Mouse (Mus musculus): ENCODE measurements around the gene Ntrk3. TPM values are rescaled to one million over a fixed set of nuclear protein-coding genes. Genes with fewer than 3 reads are reported as not detected.

Gene Ntrk3
- total RNA-seq, 2 experiments from 2014 or later = 1.1 to 1.5 TPM

DNA sequence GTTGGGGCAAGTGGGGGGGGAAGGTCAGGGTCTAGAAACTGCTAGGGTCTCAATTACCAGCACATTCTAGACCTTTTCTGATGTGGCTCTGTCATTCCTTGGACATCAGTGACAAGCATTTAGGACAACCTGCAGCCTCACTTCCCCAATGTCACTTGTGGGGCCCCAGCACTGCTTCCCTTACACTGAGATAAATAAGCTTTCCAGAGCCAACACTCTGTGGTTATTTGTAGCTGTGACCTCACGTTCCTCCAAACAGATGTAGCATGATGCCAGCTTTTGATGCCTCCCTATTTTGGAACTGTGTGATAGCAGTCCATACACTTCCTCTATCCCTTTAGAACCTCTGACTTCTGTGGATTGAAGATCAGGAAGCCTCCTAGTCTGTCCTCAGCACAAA is 278.8 kb downstream of the Ntrk3 start:
- TF ChIP-seq CTCF (IDR thresholded peaks at IDR 0.05) = no peak
- no peak overlapping the region for H3K27ac ChIP-seq
- intact Hi-C loops (cut with DNase I) = no loop called here
- DNase-seq = no peak
- H3K4me3 ChIP-seq = no peak overlapping the region

DNA sequence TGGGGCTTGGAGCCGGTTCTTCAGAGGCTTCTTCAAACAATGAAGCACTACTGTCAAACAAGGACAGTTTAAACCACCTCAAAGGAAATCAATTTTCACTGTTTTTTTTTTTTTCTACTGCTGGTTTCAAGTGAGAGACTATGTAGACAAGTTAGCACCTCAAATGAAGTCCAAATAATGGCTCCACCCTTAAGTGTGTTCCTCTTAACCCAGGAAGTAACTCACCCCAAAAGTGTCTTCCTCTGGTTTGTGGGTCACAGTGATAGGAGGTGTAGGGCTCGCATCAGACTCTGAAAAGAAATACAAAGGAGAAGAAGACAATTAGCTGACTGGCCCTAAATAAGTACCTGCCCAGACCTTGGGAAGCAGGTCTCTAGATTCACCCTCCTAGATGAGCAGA is 286.1 kb downstream of the Ntrk3 start:
- intact Hi-C loops (cut with DNase I) = no loop called here
- no peak for TF ChIP-seq CTCF (IDR thresholded peaks at IDR 0.05)
- no peak for DNase-seq

DNA sequence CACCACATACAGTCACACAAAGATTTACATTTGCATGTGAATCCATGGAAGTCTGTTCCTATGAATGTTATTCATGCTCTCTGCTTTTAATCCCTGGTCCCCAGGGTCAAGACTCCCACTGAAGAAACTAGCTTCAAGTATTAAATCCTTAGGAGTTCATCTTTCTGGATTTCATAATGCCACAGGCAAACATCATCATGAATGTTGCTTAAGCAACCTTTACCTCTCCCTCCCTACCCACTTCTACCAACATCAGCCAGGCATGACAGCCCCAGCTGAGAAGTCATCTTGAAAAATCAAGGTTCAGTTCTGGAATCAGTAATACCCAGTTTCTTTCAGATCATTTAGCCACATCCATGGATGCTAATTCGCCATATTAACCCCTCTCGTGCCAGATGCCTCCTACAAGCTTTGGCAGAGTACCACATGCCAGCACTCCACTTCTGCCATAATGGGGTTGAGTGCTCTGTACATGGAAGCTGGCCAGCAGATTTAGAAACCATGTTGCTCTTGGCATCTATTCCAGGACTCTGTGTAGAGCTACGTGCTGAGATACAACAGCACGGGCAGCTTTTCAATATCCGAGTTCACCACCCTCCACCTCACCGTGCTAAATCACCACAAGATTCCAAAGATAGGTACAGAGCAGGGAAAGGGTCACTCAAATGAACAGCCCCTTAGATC is 287.8 kb downstream of the Ntrk3 start:
- H3K27ac ChIP-seq = no peak overlapping the region
- intact Hi-C loops (cut with DNase I) = no loop called here
- no peak for TF ChIP-seq CTCF (IDR thresholded peaks at IDR 0.05)
- no peak overlapping the region for H3K4me3 ChIP-seq
- DNase-seq = no peak

More for the DNA sequence above, 286.1 kb downstream of the Ntrk3 start:
- Histone ChIP-seq H3K4me3 (no peak overlapping the region), H3K27ac (no peak overlapping the region)

DNA sequence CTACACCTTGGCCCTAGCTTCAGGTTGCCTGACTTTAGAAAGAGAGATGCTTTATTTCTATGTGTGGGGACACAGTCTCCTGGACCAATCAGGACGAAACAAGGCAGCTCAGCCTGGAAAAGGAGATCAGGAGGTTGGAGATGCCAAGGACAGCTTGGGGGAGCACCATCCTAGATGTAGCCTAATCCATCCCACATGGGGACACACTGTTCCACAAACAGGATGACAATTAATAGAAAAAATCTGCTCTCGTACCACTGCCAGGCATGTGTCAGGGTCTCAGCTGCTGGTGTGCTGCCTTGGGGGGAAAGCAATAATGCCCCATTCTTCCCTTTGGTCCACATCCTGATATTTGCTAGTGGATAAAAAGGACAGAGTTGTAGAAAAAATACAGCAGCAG is 289.0 kb downstream of the Ntrk3 start:
- no peak for TF ChIP-seq CTCF (IDR thresholded peaks at IDR 0.05)
- intact Hi-C loops (cut with DNase I) = no loop called here
- no peak overlapping the region for H3K27ac ChIP-seq
- no peak for DNase-seq
- no peak overlapping the region for H3K4me3 ChIP-seq

DNA sequence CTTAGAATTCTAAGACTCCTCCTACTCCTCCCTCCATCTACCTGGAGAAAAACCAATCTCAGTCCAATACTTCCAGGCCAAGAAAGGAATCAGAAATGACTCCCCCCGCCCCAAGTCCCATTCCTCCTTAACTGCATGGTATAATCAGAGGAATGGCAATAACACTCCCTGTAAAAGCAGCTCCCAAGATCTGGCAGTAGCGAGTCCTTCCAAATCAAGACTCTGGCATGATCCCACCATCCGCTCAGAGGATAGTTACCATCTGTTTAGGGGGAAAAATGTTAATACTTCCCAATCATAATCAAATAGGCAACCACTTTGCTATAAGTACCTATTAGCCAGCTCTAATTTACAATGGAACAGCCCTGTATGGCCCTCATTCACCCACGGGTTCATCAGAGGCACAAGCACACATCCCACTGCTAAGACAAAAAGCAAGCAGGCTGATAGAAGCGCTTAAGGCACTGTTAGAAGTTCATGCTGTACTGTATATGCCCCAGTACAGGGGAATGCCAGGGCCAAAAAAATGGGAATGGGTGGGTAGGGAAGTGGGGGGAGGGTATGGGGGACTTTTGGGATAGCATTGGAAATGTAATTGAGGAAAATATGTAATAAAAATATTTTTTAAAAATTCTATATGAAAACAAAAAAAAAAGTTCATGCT is 294.3 kb downstream of the Ntrk3 start:
- TF ChIP-seq CTCF (IDR thresholded peaks at IDR 0.05) = no peak
- Histone ChIP-seq H3K27ac (no peak overlapping the region), H3K4me3 (no peak overlapping the region)
- DNase-seq = no peak
- intact Hi-C loops (cut with DNase I) = no loop called here

DNA sequence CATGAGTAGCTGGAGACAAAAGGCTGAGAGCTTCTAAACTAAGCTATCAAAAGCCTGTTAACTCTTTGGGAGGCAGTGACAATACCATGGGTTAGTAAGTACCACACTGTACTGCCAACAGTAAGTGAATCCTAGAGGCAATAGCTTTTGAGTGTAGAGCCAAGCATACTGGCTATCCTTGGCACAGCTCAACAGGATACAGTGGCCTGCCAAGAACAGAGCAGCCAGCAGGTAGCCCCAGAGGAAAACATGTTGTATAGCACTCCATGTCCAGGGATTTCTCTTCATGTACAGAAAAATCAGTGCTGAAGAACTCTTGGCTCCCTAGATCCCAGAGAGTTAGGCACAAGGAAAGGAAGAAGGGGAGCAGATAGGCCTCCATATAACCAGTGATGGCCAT is 296.1 kb downstream of the Ntrk3 start:
- TF ChIP-seq CTCF (IDR thresholded peaks at IDR 0.05) = no peak
- intact Hi-C loops (cut with DNase I) = no loop called here
- Histone ChIP-seq H3K27ac (no peak overlapping the region), H3K4me3 (no peak overlapping the region)
- DNase-seq = no peak

DNA sequence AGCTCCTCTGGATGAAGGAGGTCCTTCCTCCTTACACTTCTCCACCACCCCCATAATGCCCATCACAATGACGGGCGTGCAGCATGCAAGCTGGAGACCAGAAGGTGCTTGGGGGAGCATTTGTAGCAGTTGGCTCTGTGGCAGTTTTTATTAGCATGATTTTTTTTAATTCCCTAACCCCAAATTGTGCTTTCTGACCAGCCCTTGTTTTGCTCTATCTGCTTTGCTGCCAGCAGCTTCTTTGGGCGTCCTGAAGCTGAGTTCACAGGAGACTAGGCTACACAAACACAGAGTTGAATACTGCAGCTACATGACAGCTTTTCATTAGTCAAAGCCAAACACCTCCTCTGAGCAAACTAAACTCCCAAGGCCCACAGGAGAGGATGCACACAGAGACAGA is 296.9 kb downstream of the Ntrk3 start:
- Histone ChIP-seq H3K27ac (no peak overlapping the region), H3K4me3 (no peak overlapping the region)
- no peak for TF ChIP-seq CTCF (IDR thresholded peaks at IDR 0.05)
- intact Hi-C loops (cut with DNase I) = no loop called here
- DNase-seq = no peak

DNA sequence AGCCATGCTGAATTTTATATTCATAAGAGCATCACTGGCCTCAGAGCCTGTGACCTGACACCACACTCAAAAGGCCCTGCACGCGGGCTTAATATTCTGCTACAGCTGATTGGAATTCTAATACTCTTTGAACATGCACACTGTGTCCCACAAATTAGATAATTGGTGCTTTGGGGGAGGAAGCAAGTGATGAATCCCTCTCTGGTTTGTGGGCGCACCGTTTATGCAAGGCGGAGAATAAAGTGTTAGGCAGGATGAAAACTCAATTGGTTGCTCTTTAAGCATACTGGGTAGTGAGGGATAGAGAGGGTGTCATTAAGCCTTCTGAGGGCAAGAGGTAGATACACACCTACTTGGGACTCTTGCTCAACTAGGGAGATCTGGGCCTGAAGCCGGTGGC is 297.3 kb downstream of the Ntrk3 start:
- TF ChIP-seq CTCF (IDR thresholded peaks at IDR 0.05) = no peak
- intact Hi-C loops (cut with DNase I) = no loop called here
- no peak overlapping the region for H3K27ac ChIP-seq
- no peak for DNase-seq
- no peak overlapping the region for H3K4me3 ChIP-seq

DNA sequence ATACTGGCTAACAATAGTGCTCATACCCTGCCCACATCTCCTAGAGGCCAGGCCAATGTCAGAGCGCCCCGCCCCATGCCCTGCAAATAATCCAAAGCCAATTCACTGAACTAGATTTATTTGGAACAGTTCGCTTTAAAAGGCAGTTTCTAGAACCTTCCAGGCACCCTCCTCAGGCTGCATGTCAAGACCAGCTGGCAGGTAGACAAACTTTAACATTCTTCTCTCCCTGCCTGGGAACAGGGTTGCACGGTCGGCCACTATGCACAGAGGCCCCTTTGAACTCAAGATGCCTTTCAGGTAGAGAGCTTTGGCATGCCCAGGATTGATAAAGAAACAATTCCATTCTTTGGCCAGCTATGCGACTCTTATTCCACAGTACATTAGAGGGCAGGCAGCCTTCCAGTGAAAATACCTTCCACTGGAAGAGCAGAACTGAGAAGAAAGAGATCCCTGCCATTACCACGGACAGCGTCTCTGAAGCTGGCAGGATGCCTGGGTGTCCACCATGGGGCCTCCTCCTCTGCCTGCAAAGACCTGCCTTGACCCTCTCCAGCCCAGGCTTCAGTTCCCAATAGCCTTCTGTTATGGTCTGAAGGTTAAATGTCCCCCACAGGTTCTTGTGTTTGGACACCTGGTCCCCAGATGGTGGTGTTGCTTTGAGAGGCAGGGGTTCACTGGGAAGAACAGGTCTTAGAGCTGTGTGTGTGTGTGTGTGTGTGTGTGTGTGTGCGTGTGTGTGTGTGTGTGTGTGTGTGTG is 298.3 kb downstream of the Ntrk3 start:
- H3K27ac ChIP-seq = no peak overlapping the region
- H3K4me3 ChIP-seq = no peak overlapping the region
- TF ChIP-seq CTCF (IDR thresholded peaks at IDR 0.05) = no peak
- no peak for DNase-seq
- intact Hi-C loops (cut with DNase I) = no loop called here

DNA sequence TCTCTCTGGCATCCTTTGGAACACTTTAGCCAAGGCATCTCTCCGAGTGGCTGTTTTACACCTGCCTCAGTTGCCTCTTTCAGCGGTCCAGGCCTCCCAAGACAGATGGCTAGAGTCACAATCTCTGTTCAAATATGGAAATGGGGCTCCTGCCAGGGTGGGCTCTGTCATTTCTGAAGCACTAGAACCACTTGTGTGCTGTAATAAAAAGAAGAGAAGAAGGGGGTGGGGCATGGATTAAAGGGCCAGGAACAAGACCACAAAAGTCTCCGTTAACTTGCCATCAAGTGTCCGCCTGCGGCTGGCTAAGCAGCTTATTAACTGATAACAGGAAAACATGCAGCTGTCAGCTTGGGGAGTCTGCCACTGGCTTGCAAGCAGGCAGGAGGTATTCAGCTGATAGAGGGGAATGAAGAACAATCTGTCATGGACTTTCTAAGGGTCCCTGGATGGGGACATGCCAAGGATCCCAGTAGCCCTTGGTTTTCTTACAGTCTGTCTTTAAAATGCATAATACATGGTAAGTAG is 304.1 kb downstream of the Ntrk3 start:
- no peak for DNase-seq
- intact Hi-C loops (cut with DNase I) = no loop called here
- TF ChIP-seq CTCF (IDR thresholded peaks at IDR 0.05) = no peak
- Histone ChIP-seq H3K4me3 (no peak overlapping the region), H3K27ac (no peak overlapping the region)

DNA sequence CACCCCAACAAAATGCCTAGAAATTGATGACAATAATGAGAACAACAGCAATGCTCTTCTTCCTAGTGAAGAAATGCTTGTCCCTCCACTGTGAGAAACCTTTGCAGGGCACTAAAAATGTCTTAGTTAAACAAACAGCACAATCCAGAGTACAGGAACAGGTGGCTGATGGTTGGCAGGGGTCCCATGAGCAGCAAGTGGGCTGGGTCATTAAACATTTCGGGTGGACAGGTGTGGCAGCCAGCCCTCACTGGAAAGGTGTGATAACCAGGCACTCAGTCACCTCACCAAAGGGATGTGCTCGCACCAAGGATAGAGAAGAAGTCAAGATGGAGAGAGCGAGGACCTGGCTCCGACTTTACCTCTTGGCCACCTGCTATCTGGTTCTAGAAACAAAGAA is 306.2 kb downstream of the Ntrk3 start:
- TF ChIP-seq CTCF (IDR thresholded peaks at IDR 0.05) = no peak
- H3K27ac ChIP-seq = no peak overlapping the region
- intact Hi-C loops (cut with DNase I) = no loop called here
- no peak for DNase-seq
- no peak overlapping the region for H3K4me3 ChIP-seq

DNA sequence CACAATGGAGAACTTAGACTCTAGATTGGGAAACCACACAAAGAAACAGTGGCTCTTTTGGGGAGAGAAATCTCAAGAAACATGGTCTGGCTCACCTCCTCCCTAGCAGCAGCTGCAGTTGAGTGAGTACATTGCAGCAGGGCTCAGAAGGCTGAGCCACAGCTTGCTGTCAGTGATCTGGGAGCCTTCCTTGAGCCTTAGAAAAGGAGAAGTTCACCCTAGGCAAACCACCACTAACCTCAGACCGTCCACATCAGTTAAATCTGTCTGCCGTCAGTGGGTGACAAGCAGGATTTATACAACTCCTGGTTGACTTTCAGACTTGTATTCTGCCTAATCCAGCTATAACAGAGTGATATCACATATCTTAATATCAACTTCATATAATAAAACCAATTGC is 325.6 kb downstream of the Ntrk3 start:
- intact Hi-C loops (cut with DNase I) = no loop called here
- Histone ChIP-seq H3K27ac (no peak overlapping the region), H3K4me3 (no peak overlapping the region)
- TF ChIP-seq CTCF (IDR thresholded peaks at IDR 0.05) = no peak
- DNase-seq = no peak

DNA sequence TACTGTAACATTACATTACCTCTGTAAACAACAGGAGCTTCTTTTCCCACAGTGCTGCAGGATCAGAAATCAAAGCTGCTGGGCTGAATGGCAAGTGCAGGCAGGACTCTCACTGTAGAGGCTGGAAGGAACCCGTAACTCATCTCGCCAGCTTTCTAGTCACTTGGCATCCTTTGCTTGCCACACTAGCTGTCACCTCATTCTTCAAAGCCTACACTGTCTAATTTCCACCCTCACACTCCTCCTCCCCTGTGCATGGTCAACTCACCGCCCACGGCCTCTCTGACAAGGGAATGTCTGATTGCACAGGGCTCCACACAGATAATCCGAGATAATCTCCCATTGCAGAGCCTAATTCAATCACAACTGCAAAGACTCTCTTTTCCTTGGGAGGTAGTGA is 327.8 kb downstream of the Ntrk3 start:
- no peak for DNase-seq
- intact Hi-C loops (cut with DNase I) = no loop called here
- TF ChIP-seq CTCF (IDR thresholded peaks at IDR 0.05) = no peak
- no peak overlapping the region for H3K27ac ChIP-seq
- no peak overlapping the region for H3K4me3 ChIP-seq

Measured in gastrocnemius, adult 2 months (tissue).